Mouse (Mus musculus) neural tube, embryonic 11.5 days (tissue): ENCODE measurements around the gene Chat. TPM values are rescaled to one million over a fixed set of nuclear protein-coding genes. Genes with fewer than 3 reads are reported as not detected.
A peak's percentile ranks its signal among the peaks of the same experiment; 100 is the strongest.
"Not testable (repeated sequence)": the region's sequence is repeated elsewhere in the genome, so short reads cannot be mapped to it uniquely, and the experiment has no call there.

ENCODE experiments used
- ATAC-seq: fragments of 200-750 bp; cut with Nextera tagmentation; 2 replicates; pipeline ENCODE4 v1.8.0; 2017; ENCODE audit warnings: moderate number of reproducible peaks, mild to moderate bottlenecking, moderate TSS enrichment, moderate library complexity; ENCODE audit not compliant: insufficient read depth, low FRiP score, low TSS enrichment
- DNase-seq: peaks from one replicate; pipeline ENCODE4 v3.0.0-alpha.2; 2015; ENCODE audit warnings: low spot score
- H3K27ac ChIP-seq: fragments of 300-500 bp; sonication (generic); 2 replicates; pipeline ENCODE4 v1.5.1; 2014; ENCODE audit warnings: low read depth, mild to moderate bottlenecking, low read length
- H3K27me3 ChIP-seq: fragments of 300-500 bp; sonication (generic); 2 replicates; pipeline ENCODE4 v1.6.1; 2014; ENCODE audit warnings: mild to moderate bottlenecking, low read length, mixed read lengths; ENCODE audit not compliant: control insufficient read depth, insufficient read depth
- H3K36me3 ChIP-seq: fragments of 300-500 bp; sonication (generic); 2 replicates; pipeline ENCODE4 v1.6.1; 2014; ENCODE audit warnings: mild to moderate bottlenecking, low read length, moderate library complexity, mixed read lengths; ENCODE audit not compliant: control insufficient read depth, insufficient read depth
- H3K4me1 ChIP-seq: fragments of 300-500 bp; sonication (generic); 2 replicates; pipeline ENCODE4 v1.6.1; 2014; ENCODE audit warnings: low read length, mixed read lengths; ENCODE audit not compliant: control insufficient read depth, insufficient read depth
- H3K4me2 ChIP-seq: fragments of 300-500 bp; sonication (generic); 2 replicates; pipeline ENCODE4 v1.6.1; 2014; ENCODE audit warnings: low read depth, mild to moderate bottlenecking, moderate library complexity
- H3K4me3 ChIP-seq: fragments of 300-500 bp; sonication (generic); 2 replicates; pipeline ENCODE4 v1.5.1; 2014; ENCODE audit warnings: low read depth, low read length
- H3K9ac ChIP-seq: fragments of 300-500 bp; sonication (generic); 2 replicates; pipeline ENCODE4 v1.6.1; 2014; ENCODE audit warnings: mild to moderate bottlenecking, low read length
- H3K9me3 ChIP-seq: fragments of 300-500 bp; sonication (generic); 2 replicates; pipeline ENCODE4 v1.6.1; 2016; ENCODE audit warnings: low read length; ENCODE audit not compliant: control insufficient read depth
- WGBS: fragments of 180-500 bp; shearing (Covaris S2); extraction: QIAGEN DNeasy Blood & Tissue Kit; methylation state at CpG from one replicate; pipeline ENCODE4 v1.1.7; 2014; 5-methylcytosine and 5-hydroxymethylcytosine counted together
- polyA plus RNA-seq: library from polyadenylated mRNA; unstranded; fragments of >200 nt; fragmentation: Nextera tagmentation; extraction: Ambion mirVana; gene quantifications from 2 replicates; pipeline ENCODE4 v1.2.1, GENCODE M21; 2014

The Chat gene
- polyA plus RNA-seq, 1 experiment from 2014 or later = 4.2 TPM

- ATAC-seq (no peak), DNase-seq (no peak)
- Histone ChIP-seq H3K4me3 (no peak overlapping the region), H3K9me3 (no peaks in the 10 kb centered on the region), H3K27me3 (no peaks in the 10 kb centered on the region), H3K9ac (no peak overlapping the region), H3K36me3 (no peaks in the 10 kb centered on the region), H3K27ac (no peak overlapping the region), H3K4me2 (no peak overlapping the region), H3K4me1 (0 out of 2 replicates have a peak, but pooled peaks cover 3% of the 10 kb centered on the region)
- WGBS = 75% methylated on average over 5 of the region's 5 CpGs
These were observed 26.5 kb downstream of the Chat start for GRCm38 (mm10) chr14:32439316-32439715.

GRCm38 (mm10) chr14:32437352-32437793 lies 28.4 kb downstream of the Chat start:
- H3K4me1 ChIP-seq = 0 out of 2 replicates have a peak, but pooled peaks cover 3% of the 10 kb centered on the region
- DNase-seq = peak; percentile 58
- WGBS = 20% methylated on average over 5 of the region's 5 CpGs
- H3K9me3 ChIP-seq = no peaks in the 10 kb centered on the region
- no peak overlapping the region for H3K4me3 ChIP-seq
- H3K36me3 ChIP-seq = no peaks in the 10 kb centered on the region
- H3K27ac ChIP-seq = no peak overlapping the region
- ATAC-seq = no peak
- no peak overlapping the region for H3K9ac ChIP-seq
- no peaks in the 10 kb centered on the region for H3K27me3 ChIP-seq
- no peak overlapping the region for H3K4me2 ChIP-seq

- H3K4me1 ChIP-seq = peaks cover 5% of the 10 kb centered on the region; the same call in 1 of the 2 replicates
- H3K4me3 ChIP-seq = no peak overlapping the region
- WGBS = 9% methylated on average over 8 of the region's 8 CpGs
- no peaks in the 10 kb centered on the region for H3K36me3 ChIP-seq
- H3K9ac ChIP-seq = no peak overlapping the region
- H3K4me2 ChIP-seq = no peak overlapping the region
- no peaks in the 10 kb centered on the region for H3K27me3 ChIP-seq
- peak; percentile 38 for DNase-seq
- ATAC-seq = no peak
- no peaks in the 10 kb centered on the region for H3K9me3 ChIP-seq
- H3K27ac ChIP-seq = peak overlapping the region; percentile 11; the same call in 1 of the 2 replicates
These were observed 36.7 kb downstream of the Chat start for GRCm38 (mm10) chr14:32429030-32429602.

DNA sequence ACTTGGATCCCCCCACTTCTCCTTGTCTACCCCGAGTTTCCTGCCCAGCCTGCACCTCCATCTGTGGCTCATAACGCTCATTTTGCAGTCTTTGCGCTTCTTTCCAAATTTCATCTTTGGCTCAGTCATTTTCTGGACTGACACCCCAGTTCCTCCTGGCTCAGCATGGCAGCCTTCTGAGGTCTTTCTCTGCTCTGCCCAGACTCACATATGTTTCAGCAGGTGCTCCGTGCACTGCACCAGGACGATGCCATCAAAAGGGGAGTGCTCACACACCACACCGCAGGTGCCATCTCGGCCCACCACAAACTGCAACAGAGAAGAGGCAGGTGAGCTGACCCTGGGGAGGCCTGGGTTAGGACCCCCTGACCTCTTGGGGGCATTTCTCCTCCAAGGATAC lies 41.8 kb downstream of the Chat start:
- H3K4me1 ChIP-seq = peaks cover under 1% of the 10 kb centered on the region; the same call in 1 of the 2 replicates
- WGBS = 91% methylated on average over 7 of the region's 7 CpGs
- ATAC-seq (no peak), DNase-seq (no peak)
- no peaks in the 10 kb centered on the region for H3K27me3 ChIP-seq
- H3K9ac ChIP-seq = no peak overlapping the region
- no peaks in the 10 kb centered on the region for H3K36me3 ChIP-seq
- no peaks in the 10 kb centered on the region for H3K9me3 ChIP-seq
- H3K4me2 ChIP-seq = no peak overlapping the region
- no peak overlapping the region for H3K4me3 ChIP-seq
- H3K27ac ChIP-seq = no peak overlapping the region

DNA sequence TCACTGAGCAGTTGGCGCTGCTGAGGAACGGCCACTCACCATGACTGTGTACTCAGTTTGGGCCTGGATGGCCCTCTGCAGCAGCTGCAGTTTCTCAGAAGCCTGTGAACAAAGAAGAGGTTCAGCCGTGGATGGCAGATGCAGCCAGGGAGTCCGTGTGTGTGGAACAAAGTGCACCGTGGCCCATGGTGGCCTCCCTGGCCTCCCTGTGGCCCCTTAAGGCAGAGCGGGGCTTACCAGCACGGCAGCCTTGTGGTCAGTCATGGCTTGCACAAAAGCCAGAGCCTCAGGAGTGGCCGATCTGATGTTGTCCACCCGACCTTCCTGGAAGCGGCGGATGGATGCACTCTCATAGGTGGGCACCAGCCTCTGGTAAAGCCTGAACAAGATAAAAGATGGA lies 47.0 kb downstream of the Chat start:
- no peak for DNase-seq
- 79% methylated on average over 11 of the region's 11 CpGs for WGBS
- Histone ChIP-seq H3K27me3 (no peaks in the 10 kb centered on the region), H3K4me1 (no peaks in the 10 kb centered on the region), H3K9me3 (no peaks in the 10 kb centered on the region), H3K27ac (no peak overlapping the region), H3K4me2 (no peak overlapping the region), H3K36me3 (no peaks in the 10 kb centered on the region), H3K4me3 (no peak overlapping the region), H3K9ac (no peak overlapping the region)
- ATAC-seq = no peak

DNA sequence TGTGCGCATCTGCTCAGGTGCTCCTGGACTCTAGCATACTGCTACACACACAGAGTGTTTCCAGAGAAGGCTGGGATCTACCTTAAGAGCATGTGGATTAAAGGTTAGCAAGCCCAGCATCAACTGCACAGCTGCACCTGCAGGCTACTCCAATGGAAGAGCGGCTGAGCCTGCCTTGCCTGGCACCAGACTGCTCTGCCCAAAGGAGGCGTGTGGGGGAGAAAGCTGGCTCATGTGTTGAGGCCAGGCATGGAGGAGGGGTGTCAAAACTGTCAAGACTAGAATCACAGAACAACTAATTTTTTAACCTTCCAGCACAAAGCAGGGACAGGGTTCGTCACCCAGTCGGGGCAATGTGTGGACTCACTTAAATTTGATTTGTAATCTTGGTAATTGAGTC lies 53.7 kb downstream of the Chat start:
- Histone ChIP-seq H3K4me2 (no peak overlapping the region), H3K36me3 (no peaks in the 10 kb centered on the region), H3K4me1 (no peaks in the 10 kb centered on the region)

DNA sequence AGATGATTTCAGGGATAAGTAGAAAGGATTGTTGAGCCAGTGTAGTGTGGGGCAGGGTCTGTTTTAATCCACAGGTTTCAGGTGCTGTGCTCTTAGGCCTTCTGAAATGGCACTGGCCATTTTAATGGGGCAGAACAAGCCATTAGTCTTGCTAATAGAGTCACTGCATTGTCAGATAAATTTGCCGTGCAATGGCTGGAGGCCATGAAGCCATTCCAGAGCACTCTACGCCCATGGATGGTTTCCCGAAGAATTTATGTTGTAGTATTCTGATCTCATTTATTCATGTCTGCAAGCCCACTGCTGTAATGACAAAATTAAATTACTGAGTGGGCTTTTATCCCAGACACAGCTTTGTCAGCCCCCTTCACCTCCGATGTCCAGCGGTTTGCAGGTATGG lies 55.7 kb downstream of the Chat start:
- Histone ChIP-seq H3K4me1 (no peaks in the 10 kb centered on the region), H3K9me3 (no peaks in the 10 kb centered on the region), H3K27me3 (0 out of 2 replicates have a peak, but pooled peaks cover 4% of the 10 kb centered on the region), H3K27ac (no peak overlapping the region), H3K9ac (no peak overlapping the region), H3K4me2 (no peak overlapping the region), H3K4me3 (no peak overlapping the region), H3K36me3 (no peaks in the 10 kb centered on the region)
- ATAC-seq (no peak), DNase-seq (no peak)
- 69% methylated on average over 5 of the region's 5 CpGs for whole genome bisulfite sequencing

More for the DNA sequence above, 53.7 kb downstream of the Chat start:
- no peak overlapping the region for H3K27ac ChIP-seq
- ATAC-seq = no peak
- H3K9ac ChIP-seq = no peak overlapping the region
- no peak for DNase-seq
- H3K9me3 ChIP-seq = no peaks in the 10 kb centered on the region
- 86% methylated on average over 5 of the region's 5 CpGs for WGBS
- no peak overlapping the region for H3K4me3 ChIP-seq
- H3K27me3 ChIP-seq = 0 out of 2 replicates have a peak, but pooled peaks cover 4% of the 10 kb centered on the region

GRCm38 (mm10) chr14:32405399-32405798 lies 60.4 kb downstream of the Chat start:
- not testable (repeated sequence) for H3K27ac ChIP-seq, DNase-seq, H3K9ac ChIP-seq, H3K4me3 ChIP-seq, H3K4me1 ChIP-seq, H3K36me3 ChIP-seq, H3K27me3 ChIP-seq, ATAC-seq, H3K4me2 ChIP-seq, H3K9me3 ChIP-seq
- 56% methylated on average over 1 of the region's 1 CpGs for WGBS

DNA sequence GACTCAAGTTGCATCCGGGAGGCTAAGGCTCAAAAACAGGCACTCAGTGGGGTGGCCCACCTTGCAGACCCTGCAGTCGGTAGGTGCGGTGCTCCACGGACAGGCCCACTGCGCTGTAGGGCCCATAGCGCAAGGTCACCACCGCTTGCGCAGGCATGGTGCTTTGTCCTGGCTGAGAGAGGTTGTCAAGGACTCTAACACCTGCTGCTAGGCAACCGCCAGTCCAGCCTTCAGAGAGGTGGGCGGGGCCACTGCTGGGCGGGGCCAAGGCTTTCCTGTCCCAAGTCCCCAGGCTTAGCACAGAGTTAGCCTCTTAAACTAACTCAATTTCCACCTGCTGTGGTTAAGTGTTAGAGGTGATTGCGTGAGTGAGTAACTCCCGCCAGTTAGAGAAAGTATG lies 77.6 kb downstream of the Chat start, which contains the start of gene 1700024G13Rik:
Gene 1700024G13Rik, minus strand, starts transcription at position 196 of the 400 bp plus-strand sequence.
- H3K27me3 ChIP-seq = no peaks in the 10 kb centered on the region
- DNase-seq (peak; percentile 79), ATAC-seq (peak; percentile 68)
- H3K9ac ChIP-seq = no peak within 1 kb of the TSS
- H3K4me3 ChIP-seq = no peak within 1 kb of the TSS
- H3K27ac ChIP-seq = no peak within 1 kb of the TSS
- 4% methylated on average over 13 of the region's 13 CpGs for WGBS
- no peaks in the 10 kb centered on the region for H3K9me3 ChIP-seq
- 0 out of 2 replicates have a peak, but pooled peaks cover 4% of the 10 kb centered on the region for H3K4me1 ChIP-seq
- H3K36me3 ChIP-seq = no peaks in the 10 kb centered on the region
- H3K4me2 ChIP-seq = no peak within 1 kb of the TSS
